Mouse (Mus musculus) lung, postnatal 25 days (tissue): ENCODE measurements around the gene Ly6g6e.

ENCODE experiments used
- DNase-seq: peaks from one replicate; pipeline ENCODE4 v3.0.0; 2022; ENCODE audit warnings: low spot score

The Ly6g6e gene

GRCm38 (mm10) chr17:35074097-35074496 lies 2.6 kb upstream of the Ly6g6e start:
- no peak for DNase-seq

- no peak for DNase-seq
Measured at GRCm38 (mm10) chr17:35077285-35077684, 583 bp downstream of the Ly6g6e start.

- DNase-seq: peak; percentile 76
Measured at GRCm38 (mm10) chr17:35077786-35078233, 1.1 kb downstream of the Ly6g6e start, which contains the start of gene Ly6g6d. Gene Ly6g6d, minus strand, starts transcription at chr17:35078065.

- DNase-seq: no peak
Measured at GRCm38 (mm10) chr17:35079778-35080177, 3.1 kb downstream of the Ly6g6e start.

GRCm38 (mm10) chr17:35080248-35080647 lies 3.5 kb downstream of the Ly6g6e start:
- no peak for DNase-seq

- DNase-seq: no peak
Measured at GRCm38 (mm10) chr17:35080710-35081109, 4.0 kb downstream of the Ly6g6e start.

- DNase-seq: no peak
Measured at GRCm38 (mm10) chr17:35082841-35083576, 6.3 kb downstream of the Ly6g6e start.

GRCm38 (mm10) chr17:35083929-35084497 lies 7.3 kb downstream of the Ly6g6e start:
- DNase-seq: no peak

- no peak for DNase-seq
Measured at GRCm38 (mm10) chr17:35085208-35085865, 8.6 kb downstream of the Ly6g6e start, which contains the start of gene Ly6g6f. Gene Ly6g6f, minus strand, starts transcription at chr17:35085610.

- DNase-seq: no peak
Measured at GRCm38 (mm10) chr17:35088151-35088550, 11.4 kb downstream of the Ly6g6e start.

- DNase-seq: peak; percentile 95
Measured at GRCm38 (mm10) chr17:35088825-35089644, 12.3 kb downstream of the Ly6g6e start, which contains the start of gene Abhd16a. Gene Abhd16a, plus strand, starts transcription at chr17:35089263.

- no peak for DNase-seq
Measured at GRCm38 (mm10) chr17:35090166-35090932, 13.6 kb downstream of the Ly6g6e start.

GRCm38 (mm10) chr17:35092403-35093198 lies 15.9 kb downstream of the Ly6g6e start:
- DNase-seq: peak; percentile 32

- no peak for DNase-seq
Measured at GRCm38 (mm10) chr17:35094475-35095365, 18.0 kb downstream of the Ly6g6e start.

- DNase-seq: no peak
Measured at GRCm38 (mm10) chr17:35096597-35096996, 19.9 kb downstream of the Ly6g6e start.

GRCm38 (mm10) chr17:35097164-35097655 lies 20.5 kb downstream of the Ly6g6e start:
- DNase-seq: no peak

- no peak for DNase-seq
Measured at GRCm38 (mm10) chr17:35100196-35100765, 23.6 kb downstream of the Ly6g6e start.

GRCm38 (mm10) chr17:35101161-35101560 lies 24.5 kb downstream of the Ly6g6e start:
- DNase-seq: no peak

- DNase-seq: no peak
Measured at GRCm38 (mm10) chr17:35102299-35102698, 25.6 kb downstream of the Ly6g6e start.
